Mouse (Mus musculus) neutrophil, adult 5-6 weeks (primary cell): ENCODE results near the gene Dtx2. TPM values are rescaled to one million over a fixed set of nuclear protein-coding genes. Genes with fewer than 3 reads are reported as not detected.
"Not testable (repeated sequence)": the region's sequence is repeated elsewhere in the genome, so short reads cannot be mapped to it uniquely, and the experiment has no call there.

ENCODE experiments used
- ATAC-seq: fragments of 151-379, 151-347 bp; 2 replicates; pipeline ENCODE4 v1.8.0; 2017; ENCODE audit warnings: mild to moderate bottlenecking, moderate TSS enrichment; ENCODE audit not compliant: insufficient number of reproducible peaks, poor library complexity, low FRiP score, severe bottlenecking; ENCODE audit errors: extremely low read depth
- total RNA-seq: library from RNA; stranded (forward); fragments of 200-1000 nt; gene quantifications from 2 replicates; pipeline ENCODE4 v1.2.3, GENCODE M21; 2017

The Dtx2 gene
- total RNA-seq, 1 experiment from 2014 or later, result 13.7 TPM

- ATAC-seq, result no peak
These were observed 21.6 kb downstream of the Dtx2 start for GRCm38 (mm10) chr5:136016014-136016876.

- no peak for ATAC-seq
These were observed 22.7 kb downstream of the Dtx2 start for GRCm38 (mm10) chr5:136017262-136017661.

GRCm38 (mm10) chr5:136018726-136019125 lies 24.1 kb downstream of the Dtx2 start:
- no peak for ATAC-seq

- ATAC-seq, result no peak
These were observed 25.3 kb downstream of the Dtx2 start for GRCm38 (mm10) chr5:136019907-136020306.

- ATAC-seq, result no peak
These were observed 31.1 kb downstream of the Dtx2 start for GRCm38 (mm10) chr5:136025712-136026111.

- no peak for ATAC-seq
These were observed 32.3 kb downstream of the Dtx2 start for GRCm38 (mm10) chr5:136026859-136027258.

- no peak for ATAC-seq
These were observed 33.2 kb downstream of the Dtx2 start for GRCm38 (mm10) chr5:136027612-136028311.

GRCm38 (mm10) chr5:136034868-136035267 lies 40.3 kb downstream of the Dtx2 start:
- no peak for ATAC-seq

GRCm38 (mm10) chr5:136035285-136035684 lies 40.7 kb downstream of the Dtx2 start:
- no peak for ATAC-seq

GRCm38 (mm10) chr5:136036667-136037066 lies 42.1 kb downstream of the Dtx2 start:
- ATAC-seq, result no peak

- ATAC-seq, result no peak
These were observed 43.9 kb downstream of the Dtx2 start, which contains the start of gene Upk3b for GRCm38 (mm10) chr5:136038258-136039214. Gene Upk3b (plus strand): TSS chr5:136038496.

GRCm38 (mm10) chr5:136040210-136040609 lies 45.6 kb downstream of the Dtx2 start:
- peak; percentile 35; the same call in 1 of the 2 replicates for ATAC-seq

- no peak for ATAC-seq
These were observed 46.7 kb downstream of the Dtx2 start for GRCm38 (mm10) chr5:136041260-136041659.

- no peak for ATAC-seq
These were observed 47.1 kb downstream of the Dtx2 start for GRCm38 (mm10) chr5:136041666-136042065.

GRCm38 (mm10) chr5:136044865-136045264 lies 50.3 kb downstream of the Dtx2 start:
- no peak for ATAC-seq

- no peak for ATAC-seq
These were observed 50.8 kb downstream of the Dtx2 start for GRCm38 (mm10) chr5:136045408-136045807.

- ATAC-seq, result peak; percentile 59; the same call in 1 of the 2 replicates
These were observed 51.4 kb downstream of the Dtx2 start for GRCm38 (mm10) chr5:136045987-136046386.

GRCm38 (mm10) chr5:136048541-136048940 lies 53.9 kb downstream of the Dtx2 start:
- not testable (repeated sequence) for ATAC-seq

GRCm38 (mm10) chr5:136049926-136050325 lies 55.3 kb downstream of the Dtx2 start:
- ATAC-seq, result no peak
